Mouse (Mus musculus): ENCODE results near the gene Dynlt1c. TPM values are rescaled to one million over a fixed set of nuclear protein-coding genes. Genes with fewer than 3 reads are reported as not detected.
"Not testable (repeated sequence)": the region's sequence is repeated elsewhere in the genome, so short reads cannot be mapped to it uniquely, and the experiment has no call there.

Gene Dynlt1c
- total and polyA plus RNA-seq, 2 experiments, result 1.1 to 3.8 TPM

- not testable (repeated sequence) for H3K27ac ChIP-seq (replicated peaks; ENCODE audit: insufficient read depth, low read depth, low read length); H3K4me3 ChIP-seq (ENCODE audit: insufficient read depth, low read depth, low read length); H3K4me1 ChIP-seq (ENCODE audit: control insufficient read depth, insufficient read depth, low read length); H3K36me3 ChIP-seq (ENCODE audit: control insufficient read depth, insufficient read depth, low read length); H3K27me3 ChIP-seq (ENCODE audit: control insufficient read depth, insufficient read depth, low read length); H3K79me2 ChIP-seq (ENCODE audit: control insufficient read depth, insufficient read depth, low read length); DNase-seq (ENCODE audit: extremely low read depth, low read depth, low spot score); H3K9ac ChIP-seq (ENCODE audit: low read depth, low read length)
- WGBS, result 84% methylated on average over 4 of the region's 4 CpGs
Measured at GRCm38 (mm10) chr17:6644673-6645072, 43.2 kb downstream of the Dynlt1c start.

- not testable (repeated sequence) for H3K36me3 ChIP-seq (ENCODE audit: control insufficient read depth, insufficient read depth, low read length); H3K79me2 ChIP-seq (ENCODE audit: control insufficient read depth, insufficient read depth, low read length); H3K4me3 ChIP-seq (ENCODE audit: insufficient read depth, low read depth, low read length); H3K9ac ChIP-seq (ENCODE audit: low read depth, low read length); H3K27me3 ChIP-seq (ENCODE audit: control insufficient read depth, insufficient read depth, low read length); H3K4me1 ChIP-seq (ENCODE audit: control insufficient read depth, insufficient read depth, low read length); DNase-seq (ENCODE audit: extremely low read depth, low read depth, low spot score); H3K27ac ChIP-seq (replicated peaks; ENCODE audit: insufficient read depth, low read depth, low read length)
- WGBS, result 88% methylated on average over 4 of the region's 4 CpGs
Measured at GRCm38 (mm10) chr17:6645668-6646067, 44.2 kb downstream of the Dynlt1c start.

DNA sequence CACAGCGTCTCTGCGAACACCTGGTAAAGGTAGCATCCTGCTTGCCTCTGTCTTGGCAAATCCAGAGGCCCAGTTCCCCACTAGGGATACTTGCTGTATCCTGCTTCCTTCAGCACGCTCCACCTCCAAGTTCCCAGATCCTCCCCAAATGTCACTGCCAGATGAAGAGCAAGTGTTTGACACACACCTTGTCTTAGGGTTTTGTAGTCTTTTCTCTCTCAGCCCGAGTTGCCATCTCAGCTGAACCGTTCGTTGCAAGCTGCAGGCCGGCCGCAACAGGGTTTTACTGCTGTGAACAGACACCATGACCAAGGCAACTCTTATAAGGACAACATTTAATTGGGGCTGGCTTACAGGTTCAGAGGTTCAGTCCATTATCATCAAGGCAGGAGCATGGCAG lies 45.4 kb downstream of the Dynlt1c start:
- H3K27me3 ChIP-seq (ENCODE audit: control insufficient read depth, insufficient read depth, low read length); H3K36me3 ChIP-seq (ENCODE audit: control insufficient read depth, insufficient read depth, low read length); H3K79me2 ChIP-seq (ENCODE audit: control insufficient read depth, insufficient read depth, low read length); H3K27ac ChIP-seq (replicated peaks; ENCODE audit: insufficient read depth, low read depth, low read length); H3K4me1 ChIP-seq (ENCODE audit: control insufficient read depth, insufficient read depth, low read length); H3K4me3 ChIP-seq (ENCODE audit: insufficient read depth, low read depth, low read length); DNase-seq (ENCODE audit: extremely low read depth, low read depth, low spot score); H3K9ac ChIP-seq (ENCODE audit: low read depth, low read length): not testable (repeated sequence)
- 91% methylated on average over 8 of the region's 8 CpGs for WGBS

GRCm38 (mm10) chr17:6647452-6647851 lies 46.0 kb downstream of the Dynlt1c start:
- H3K27ac ChIP-seq (replicated peaks; ENCODE audit: insufficient read depth, low read depth, low read length); H3K9ac ChIP-seq (ENCODE audit: low read depth, low read length); DNase-seq (ENCODE audit: extremely low read depth, low read depth, low spot score); H3K4me1 ChIP-seq (ENCODE audit: control insufficient read depth, insufficient read depth, low read length); H3K27me3 ChIP-seq (ENCODE audit: control insufficient read depth, insufficient read depth, low read length); H3K36me3 ChIP-seq (ENCODE audit: control insufficient read depth, insufficient read depth, low read length); H3K4me3 ChIP-seq (ENCODE audit: insufficient read depth, low read depth, low read length); H3K79me2 ChIP-seq (ENCODE audit: control insufficient read depth, insufficient read depth, low read length): not testable (repeated sequence)
- 86% methylated on average over 3 of the region's 3 CpGs for WGBS

GRCm38 (mm10) chr17:6650904-6651565 lies 49.6 kb downstream of the Dynlt1c start:
- H3K36me3 ChIP-seq (ENCODE audit: control insufficient read depth, insufficient read depth, low read length); H3K4me3 ChIP-seq (ENCODE audit: insufficient read depth, low read depth, low read length); DNase-seq (ENCODE audit: extremely low read depth, low read depth, low spot score); H3K27ac ChIP-seq (replicated peaks; ENCODE audit: insufficient read depth, low read depth, low read length); H3K79me2 ChIP-seq (ENCODE audit: control insufficient read depth, insufficient read depth, low read length); H3K9ac ChIP-seq (ENCODE audit: low read depth, low read length); H3K27me3 ChIP-seq (ENCODE audit: control insufficient read depth, insufficient read depth, low read length); H3K4me1 ChIP-seq (ENCODE audit: control insufficient read depth, insufficient read depth, low read length): not testable (repeated sequence)
- WGBS, result 88% methylated on average over 7 of the region's 7 CpGs

DNA sequence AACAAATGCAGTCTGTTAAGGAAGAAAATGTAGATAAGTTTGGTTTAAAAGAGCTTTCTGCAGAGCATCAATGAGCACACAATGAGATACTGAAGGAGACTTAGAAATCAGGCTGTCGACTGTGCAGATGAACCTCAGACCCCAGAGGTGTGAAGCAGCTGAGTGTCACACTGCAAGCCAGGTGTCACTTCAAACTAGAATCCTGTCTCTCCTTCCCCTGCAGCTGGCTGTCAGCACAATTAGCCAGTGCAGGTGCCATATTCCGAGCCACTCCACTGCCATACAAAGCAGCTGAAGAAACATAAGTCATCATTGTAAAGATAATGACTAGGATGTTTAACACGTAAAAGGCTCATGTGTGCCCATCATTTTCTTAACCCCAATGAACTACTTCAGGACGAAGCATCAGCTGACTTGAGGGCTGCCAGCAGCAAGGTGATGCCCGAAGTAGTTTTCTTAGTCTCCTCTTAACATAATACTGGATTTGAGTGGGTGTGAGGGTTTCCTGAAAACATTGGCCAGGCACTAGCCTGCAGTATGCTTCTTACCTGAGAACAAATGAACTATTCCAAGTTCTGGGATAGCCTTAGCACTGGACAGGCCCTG lies 52.0 kb downstream of the Dynlt1c start:
- not testable (repeated sequence) for H3K27ac ChIP-seq (replicated peaks; ENCODE audit: insufficient read depth, low read depth, low read length); H3K36me3 ChIP-seq (ENCODE audit: control insufficient read depth, insufficient read depth, low read length); H3K27me3 ChIP-seq (ENCODE audit: control insufficient read depth, insufficient read depth, low read length); H3K4me3 ChIP-seq (ENCODE audit: insufficient read depth, low read depth, low read length); DNase-seq (ENCODE audit: extremely low read depth, low read depth, low spot score); H3K79me2 ChIP-seq (ENCODE audit: control insufficient read depth, insufficient read depth, low read length); H3K9ac ChIP-seq (ENCODE audit: low read depth, low read length); H3K4me1 ChIP-seq (ENCODE audit: control insufficient read depth, insufficient read depth, low read length)
- 91% methylated on average over 5 of the region's 5 CpGs for WGBS

DNA sequence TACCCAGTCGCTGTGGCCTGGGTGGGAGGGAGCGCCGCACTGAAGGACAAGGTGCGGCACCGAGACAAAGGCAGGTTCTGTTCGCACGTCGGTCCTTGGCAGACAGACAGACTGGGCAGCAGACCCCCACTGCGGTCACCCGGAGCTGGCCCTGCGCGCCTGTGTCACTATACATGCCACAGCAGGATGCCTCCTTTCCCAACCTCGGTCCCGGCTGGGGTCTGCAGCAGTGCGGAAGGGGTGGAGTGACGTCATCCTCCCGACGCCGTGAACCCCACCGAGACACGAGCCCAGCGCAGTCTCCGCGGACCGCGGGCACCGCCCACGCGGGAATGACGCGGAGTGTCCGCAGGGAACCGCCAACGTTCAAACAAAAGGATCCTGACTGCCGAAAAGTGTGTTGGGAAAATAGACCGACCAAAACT lies 53.6 kb downstream of the Dynlt1c start:
- H3K4me1 ChIP-seq (ENCODE audit: control insufficient read depth, insufficient read depth, low read length); H3K79me2 ChIP-seq (ENCODE audit: control insufficient read depth, insufficient read depth, low read length); H3K27me3 ChIP-seq (ENCODE audit: control insufficient read depth, insufficient read depth, low read length); H3K36me3 ChIP-seq (ENCODE audit: control insufficient read depth, insufficient read depth, low read length): not testable (repeated sequence)
- Histone ChIP-seq H3K27ac (replicated peaks; ENCODE audit: insufficient read depth, low read depth, low read length) (peak overlapping the region; percentile 36; the same call in 1 of the 2 replicates), H3K9ac (ENCODE audit: low read depth, low read length) (peak overlapping the region; percentile 51), H3K4me3 (ENCODE audit: insufficient read depth, low read depth, low read length) (peak overlapping the region; percentile 64)
- DNase-seq (ENCODE audit: extremely low read depth, low read depth, low spot score), result peak; percentile 15
- WGBS, result 2% methylated on average over 36 of the region's 36 CpGs

GRCm38 (mm10) chr17:6655567-6656281 lies 54.3 kb downstream of the Dynlt1c start, which contains the start of gene Dynlt1f:
Dynlt1f (minus strand) TSS chr17:6655900.
- DNase-seq (ENCODE audit: extremely low read depth, low read depth, low spot score), result peak; percentile 8
- whole genome bisulfite sequencing, result 3% methylated on average over 24 of the region's 33 CpGs

DNA sequence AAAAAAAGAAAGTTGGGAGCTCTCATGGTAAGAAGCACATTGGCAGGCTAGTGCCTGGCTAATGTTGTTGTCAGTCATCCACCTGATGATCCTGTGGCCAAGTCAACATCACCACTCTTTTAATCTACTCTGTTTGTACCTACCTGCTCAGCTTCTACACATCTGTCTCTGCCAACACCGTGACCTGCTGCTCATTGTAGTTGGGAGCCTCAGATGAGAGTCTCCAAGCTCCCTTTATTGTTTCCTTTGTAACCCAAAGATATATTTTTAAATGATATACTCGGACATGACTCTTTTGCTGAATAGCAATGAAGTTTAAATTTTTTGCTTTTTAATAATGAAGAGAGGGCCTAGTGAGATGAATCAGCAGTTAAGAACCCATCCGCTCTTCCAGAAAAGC lies 55.0 kb downstream of the Dynlt1c start:
- not testable (repeated sequence) for H3K27me3 ChIP-seq (ENCODE audit: control insufficient read depth, insufficient read depth, low read length); H3K4me3 ChIP-seq (ENCODE audit: insufficient read depth, low read depth, low read length); H3K27ac ChIP-seq (replicated peaks; ENCODE audit: insufficient read depth, low read depth, low read length); H3K9ac ChIP-seq (ENCODE audit: low read depth, low read length); H3K79me2 ChIP-seq (ENCODE audit: control insufficient read depth, insufficient read depth, low read length); H3K4me1 ChIP-seq (ENCODE audit: control insufficient read depth, insufficient read depth, low read length); H3K36me3 ChIP-seq (ENCODE audit: control insufficient read depth, insufficient read depth, low read length); DNase-seq (ENCODE audit: extremely low read depth, low read depth, low spot score)
- 98% methylated on average over 3 of the region's 3 CpGs for WGBS

More at GRCm38 (mm10) chr17:6655567-6656281, 54.3 kb downstream of the Dynlt1c start, which contains the start of gene Dynlt1f:
- Histone ChIP-seq H3K4me3 (ENCODE audit: insufficient read depth, low read depth, low read length) (peak within 1 kb of the TSS; percentile 64), H3K27ac (replicated peaks; ENCODE audit: insufficient read depth, low read depth, low read length) (peak within 1 kb of the TSS; percentile 36; the same call in 1 of the 2 replicates), H3K9ac (ENCODE audit: low read depth, low read length) (peak within 1 kb of the TSS; percentile 51)
- H3K79me2 ChIP-seq (ENCODE audit: control insufficient read depth, insufficient read depth, low read length); H3K4me1 ChIP-seq (ENCODE audit: control insufficient read depth, insufficient read depth, low read length); H3K36me3 ChIP-seq (ENCODE audit: control insufficient read depth, insufficient read depth, low read length); H3K27me3 ChIP-seq (ENCODE audit: control insufficient read depth, insufficient read depth, low read length): not testable (repeated sequence)
